Mouse (Mus musculus) thymus, postnatal 0 days (tissue): ENCODE measurements at regions not wholly inside any gene's neighbourhood (a gene's known extent, or its start where the extent isn't known, plus 50 kb on each side); places are given as distances from the start of the nearest gene placed in this dataset.
"Not testable (repeated sequence)": the region's sequence is repeated elsewhere in the genome, so short reads cannot be mapped to it uniquely, and the experiment has no call there.

Experiments used
- DNase-seq: peaks from one replicate; pipeline ENCODE4 v3.0.0-alpha.2; 2015; ENCODE audit warnings: low spot score

DNA sequence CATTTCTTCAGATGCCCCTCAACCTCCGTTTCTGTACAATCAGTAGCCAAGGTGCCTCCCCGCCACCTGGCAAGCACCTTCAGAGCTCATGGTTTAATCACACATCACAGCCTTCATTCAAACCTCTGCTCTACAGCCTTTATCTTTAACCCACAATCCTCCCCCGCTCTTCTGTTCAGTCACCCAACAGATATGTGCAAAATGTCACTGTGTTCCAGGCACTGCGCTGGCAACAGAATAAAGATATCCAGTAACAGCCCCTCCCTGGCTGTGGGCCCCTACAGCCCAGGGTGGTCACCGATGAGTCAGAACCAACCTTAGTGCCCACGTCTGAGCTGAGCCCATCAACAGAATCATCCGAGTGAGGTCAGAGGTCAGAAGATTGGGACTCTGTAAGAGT lies 54.3 kb upstream of the Ddr1 start:
- no peak for DNase-seq

DNA sequence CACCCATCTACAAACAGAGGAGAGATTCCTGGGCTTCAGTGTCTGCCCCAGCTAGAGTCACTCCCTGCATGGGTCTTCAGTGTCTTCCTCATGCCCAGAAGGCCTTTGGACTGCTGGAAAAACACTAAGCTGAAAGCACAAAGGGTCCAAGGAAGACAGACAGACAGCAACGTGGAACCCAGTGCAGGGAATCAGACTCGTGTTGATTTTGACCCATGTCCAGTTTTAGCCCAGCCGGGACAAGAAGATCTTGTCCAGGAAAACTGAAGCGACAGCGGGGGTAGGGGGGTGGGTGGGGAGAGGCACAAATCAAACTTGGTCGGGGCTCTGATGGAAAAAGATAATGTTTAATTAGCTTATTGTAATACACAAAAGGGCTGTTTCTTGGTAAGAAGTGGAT lies 55.3 kb upstream of the Ddr1 start:
- no peak for DNase-seq

DNA sequence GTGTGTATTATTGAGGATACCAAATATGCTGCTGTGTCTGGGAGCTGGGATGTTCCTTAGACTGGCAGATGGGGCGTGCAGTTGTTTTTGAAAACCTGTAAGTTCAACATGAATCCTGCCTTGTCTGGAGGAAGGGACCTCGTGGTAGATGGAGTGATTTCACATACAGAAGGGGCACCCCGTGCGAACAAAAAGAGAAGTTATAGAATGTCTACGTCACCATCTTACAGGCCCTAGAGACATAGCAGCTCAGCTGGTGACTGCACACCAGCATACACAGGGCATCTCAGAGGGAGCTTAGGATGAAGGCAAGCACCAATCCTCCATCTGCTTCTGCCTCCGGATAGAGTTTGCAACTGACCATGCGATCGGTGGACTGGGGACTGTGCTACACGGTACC lies 58.2 kb upstream of the Ddr1 start:
- DNase-seq, result no peak

DNA sequence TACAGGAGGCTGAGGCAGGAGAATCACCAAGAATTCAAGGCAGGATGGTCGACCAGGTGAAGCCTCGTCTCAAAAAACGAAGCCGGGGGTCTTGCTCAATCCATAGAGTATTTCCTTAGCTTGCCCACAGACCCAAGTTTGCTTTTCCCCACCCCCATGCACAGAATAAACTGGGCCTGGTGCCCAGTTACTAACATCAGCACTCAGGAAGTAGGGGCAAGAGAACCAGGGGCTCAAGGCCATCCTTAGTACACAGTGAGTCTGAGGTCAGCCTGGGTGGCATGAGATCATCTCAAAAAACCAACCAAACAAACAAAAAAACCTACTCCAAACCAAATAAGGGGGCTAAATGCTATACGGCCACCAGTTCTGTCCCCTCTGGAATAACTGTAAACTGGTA lies 58.4 kb upstream of the Ier3 start:
- DNase-seq, result no peak

DNA sequence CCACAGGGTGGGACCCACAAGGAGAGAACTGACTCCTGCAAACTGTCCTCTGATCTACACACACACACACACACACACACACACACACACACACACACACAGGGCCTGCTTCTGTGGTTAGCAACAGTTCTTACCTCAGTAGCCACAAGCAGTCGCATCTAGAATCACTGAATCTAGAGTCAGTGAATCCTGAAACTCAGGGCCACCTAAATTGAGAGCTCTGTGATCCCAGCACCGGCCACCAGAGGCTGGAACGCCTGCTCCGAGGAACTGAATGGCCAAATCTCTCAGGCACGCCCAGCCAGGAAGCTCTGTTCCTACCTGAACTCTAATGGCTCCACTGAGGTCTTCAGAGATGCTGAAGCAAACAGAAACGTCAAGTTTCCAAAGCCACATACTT lies 57.6 kb upstream of the Ier3 start:
- DNase-seq, result peak; percentile 46

DNA sequence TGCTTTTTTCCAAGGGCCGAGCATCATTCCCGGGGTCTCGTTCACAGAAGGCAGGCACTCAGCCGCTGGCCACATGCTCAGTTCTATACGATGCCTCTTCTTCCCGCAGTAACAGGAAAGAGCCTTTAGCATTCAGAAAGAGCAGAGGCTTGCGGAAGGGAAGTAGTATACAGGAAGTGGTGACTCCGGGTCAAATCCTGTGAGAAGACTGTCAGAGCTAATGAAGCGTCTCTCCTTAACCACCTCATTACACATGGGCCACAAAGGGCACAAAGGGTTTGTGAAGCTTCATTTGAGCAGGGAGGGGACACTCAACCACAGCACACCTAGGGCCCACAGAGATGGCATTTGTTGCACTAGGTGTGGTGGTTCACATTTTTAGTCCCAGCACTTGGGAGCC lies 55.1 kb upstream of the Ier3 start:
- DNase-seq, result peak; percentile 48

DNA sequence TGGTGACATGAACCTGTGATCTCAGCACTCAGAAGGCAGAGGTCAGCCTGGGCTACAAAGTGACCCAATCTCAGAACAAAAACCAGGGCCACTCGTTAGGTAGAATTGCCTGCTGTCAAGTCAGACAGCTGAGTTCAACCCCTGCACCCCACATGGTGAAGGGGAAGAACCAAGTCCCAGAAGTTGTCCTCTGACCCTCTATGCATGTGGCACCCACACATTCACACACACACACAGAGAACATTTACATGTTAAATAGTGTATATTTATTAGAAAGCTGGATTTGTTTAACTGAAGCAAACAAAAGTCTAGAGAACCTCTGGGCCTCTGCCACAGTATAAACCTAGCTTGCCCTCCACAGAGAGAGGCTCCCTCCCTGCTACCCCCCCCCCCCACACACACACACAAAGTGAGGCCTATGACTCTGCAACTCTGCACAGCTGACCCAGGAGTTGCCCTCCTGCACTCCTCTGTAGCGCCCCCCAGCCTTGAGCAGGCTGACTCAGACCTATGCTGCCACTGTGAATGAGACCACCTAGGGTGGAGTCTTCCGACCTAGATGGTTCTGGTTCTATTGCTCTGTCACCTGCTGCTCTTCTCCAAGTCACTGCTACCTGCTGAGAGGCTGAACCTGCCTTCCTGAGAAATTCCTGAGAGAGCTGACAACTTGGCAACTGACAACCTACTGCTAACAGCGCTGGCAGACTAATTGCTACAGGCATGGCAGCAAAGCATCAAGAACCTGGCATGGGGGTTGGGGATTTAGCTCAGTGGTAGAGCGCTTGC lies 52.1 kb upstream of the Ier3 start:
- no peak for DNase-seq

DNA sequence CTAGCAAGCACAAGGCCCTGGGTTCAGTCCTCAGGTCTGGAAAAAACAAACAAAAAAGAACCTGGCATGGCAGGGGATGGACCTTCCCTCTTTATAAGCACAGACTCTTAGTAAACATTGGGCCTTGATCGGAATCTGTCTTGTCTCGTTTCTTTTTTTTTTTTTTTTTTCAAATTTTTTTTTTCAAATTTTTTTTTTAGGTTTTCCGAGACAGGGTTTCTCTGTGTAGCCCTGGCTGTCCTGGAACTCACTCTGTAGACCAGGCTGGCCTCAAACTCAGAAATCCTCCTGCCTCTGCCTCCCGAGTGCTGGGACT lies 51.6 kb upstream of the Ier3 start:
- not testable (repeated sequence) for DNase-seq

DNA sequence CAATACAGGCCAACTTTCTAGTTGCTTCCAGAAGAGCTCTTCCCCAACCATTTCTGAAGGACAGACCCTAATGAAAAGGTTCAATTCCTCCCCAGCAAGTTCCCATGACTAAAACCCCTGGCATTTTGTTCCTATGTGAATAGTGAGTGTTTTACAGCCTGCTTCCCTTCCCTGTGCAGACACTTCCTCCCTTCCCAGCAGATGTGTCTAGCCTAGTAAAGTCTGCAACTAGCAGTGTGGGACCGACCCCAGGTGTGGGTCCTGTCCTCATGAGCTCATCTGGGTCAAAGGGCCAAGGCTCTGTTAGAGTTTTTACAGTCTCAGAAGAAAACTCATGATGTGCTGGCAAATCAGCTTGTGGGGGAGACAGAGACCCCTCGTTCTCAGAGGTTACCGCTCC lies 50.9 kb upstream of the Ier3 start:
- no peak for DNase-seq

DNA sequence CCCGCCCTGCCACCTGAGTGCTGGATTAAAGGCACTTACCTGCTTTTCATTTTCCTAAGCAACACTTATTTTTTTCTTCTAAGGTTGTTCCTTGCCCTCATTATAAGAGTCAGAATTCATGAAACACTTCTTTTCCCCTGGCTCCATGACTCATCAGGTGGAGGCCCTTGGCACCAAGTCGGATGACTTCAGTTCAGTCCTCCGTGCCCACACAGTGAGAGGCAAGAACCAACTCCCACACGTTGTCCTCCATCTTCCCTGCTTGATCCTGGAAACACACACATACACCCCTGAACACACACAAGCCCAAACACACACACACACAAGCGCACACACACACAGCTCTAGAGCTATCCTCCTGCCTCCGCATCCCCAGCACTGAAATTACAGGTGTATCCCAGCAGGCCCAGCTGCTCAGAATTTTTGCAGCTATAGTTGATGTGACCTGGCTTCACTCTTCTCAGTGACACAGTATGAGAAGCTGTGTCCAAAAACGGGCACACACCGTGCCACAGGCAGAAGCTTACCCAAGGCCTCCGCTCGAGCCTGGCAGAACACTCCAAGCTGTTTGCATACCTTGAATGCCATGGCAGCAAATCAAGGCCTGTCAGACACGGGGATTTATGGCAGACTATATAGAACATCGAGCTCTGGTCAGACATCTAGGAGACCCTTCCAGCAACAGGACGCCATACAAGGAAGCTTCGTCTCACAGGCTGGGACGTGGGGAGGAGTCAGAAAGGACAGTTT lies 49.7 kb upstream of the Ier3 start:
- no peak for DNase-seq
